Mouse (Mus musculus) myocyte (in vitro differentiated cells): ENCODE measurements at regions not wholly inside any gene's neighbourhood (a gene's known extent, or its start where the extent isn't known, plus 50 kb on each side); places are given as distances from the start of the nearest gene placed in this dataset.

Source experiments
- H3K27me3 ChIP-seq: one replicate; pipeline ENCODE4 v1.6.1; 2011; ENCODE audit not compliant: control insufficient read depth, insufficient read depth, insufficient read length
- H3K36me3 ChIP-seq: one replicate; pipeline ENCODE4 v1.6.1; 2011; ENCODE audit not compliant: control insufficient read depth, insufficient read depth
- H3K4me2 ChIP-seq: one replicate; pipeline ENCODE4 v1.6.1; 2011; ENCODE audit warnings: low read depth, control low read depth
- H3K4me3 ChIP-seq: one replicate; pipeline ENCODE4 v1.5.1; 2011; ENCODE audit warnings: mild to moderate bottlenecking, control low read depth, moderate library complexity
- H3K79me2 ChIP-seq: one replicate; pipeline ENCODE4 v1.6.1; 2011; ENCODE audit not compliant: control insufficient read depth, insufficient read depth
- H3ac ChIP-seq: one replicate; pipeline ENCODE4 v1.6.1; 2011; ENCODE audit not compliant: control insufficient read depth, insufficient read length
- CEBPB ChIP-seq: IDR thresholded peaks from 2 replicates; pipeline ENCODE4 v1.6.1; 2011; ENCODE audit warnings: mild to moderate bottlenecking, moderate library complexity; ENCODE audit not compliant: poor library complexity, insufficient read depth, severe bottlenecking
- E2F4 ChIP-seq: IDR thresholded peaks from one replicate; pipeline ENCODE4 v1.6.1; 2011; ENCODE audit warnings: mild to moderate bottlenecking, control low read depth, moderate library complexity; ENCODE audit not compliant: insufficient read depth
- MAX ChIP-seq: IDR thresholded peaks from one replicate; pipeline ENCODE4 v1.6.1; 2011; ENCODE audit warnings: low read depth, mild to moderate bottlenecking, control low read depth
- MYOD1 ChIP-seq, 3 experiments: IDR thresholded peaks; one replicate each; pipeline ENCODE4 v1.6.1; 2011; ENCODE audit warnings: control low read depth in 2 of 3, low read depth in 2 of 3, mild to moderate bottlenecking in 2 of 3, moderate library complexity in 1 of 3; ENCODE audit not compliant: insufficient read length in 2 of 3, control insufficient read depth in 1 of 3
- MYOG ChIP-seq, 3 experiments: IDR thresholded peaks; one replicate each; pipeline ENCODE4 v1.6.1; 2011; ENCODE audit warnings: control low read depth in 2 of 3, low read depth in 2 of 3, mild to moderate bottlenecking in 2 of 3; ENCODE audit not compliant: insufficient read length in 2 of 3, control insufficient read depth in 1 of 3, insufficient read depth in 1 of 3
- POLR2A ChIP-seq: IDR thresholded peaks from one replicate; pipeline ENCODE4 v1.6.1; 2011; ENCODE audit warnings: low read depth, mild to moderate bottlenecking, control low read depth, moderate library complexity; ENCODE audit not compliant: insufficient read length
- POLR2AphosphoS2 ChIP-seq: IDR thresholded peaks from one replicate; pipeline ENCODE4 v1.6.1; 2011; ENCODE audit warnings: low read depth, control low read depth; ENCODE audit not compliant: insufficient read length
- REST ChIP-seq: IDR thresholded peaks from one replicate; pipeline ENCODE4 v1.6.1; 2011; ENCODE audit warnings: mild to moderate bottlenecking, control low read depth, moderate library complexity; ENCODE audit not compliant: insufficient read depth, insufficient read length
- SRF ChIP-seq: IDR thresholded peaks from one replicate; pipeline ENCODE4 v1.6.1; 2011; ENCODE audit warnings: low read depth; ENCODE audit not compliant: control insufficient read depth, insufficient read length
- TCF12 ChIP-seq: IDR thresholded peaks from one replicate; pipeline ENCODE4 v1.6.1; 2011; ENCODE audit warnings: mild to moderate bottlenecking, control low read depth; ENCODE audit not compliant: poor library complexity, insufficient read depth, severe bottlenecking
- TCF3 ChIP-seq: IDR thresholded peaks from one replicate; pipeline ENCODE4 v1.6.1; 2011; ENCODE audit warnings: low read depth, control low read depth; ENCODE audit not compliant: insufficient read length
- USF1 ChIP-seq: IDR thresholded peaks from one replicate; pipeline ENCODE4 v1.6.1; 2011; ENCODE audit warnings: low read depth, mild to moderate bottlenecking, control low read depth, moderate library complexity

GRCm38 (mm10) chr2:75246082-75246743 is 412.8 kb upstream of the Hnrnpa3 start:
- Histone ChIP-seq H3K4me3 (no peak overlapping the region), H3ac (no peak overlapping the region), H3K27me3 (peaks cover 28% of the 10 kb centered on the region), H3K4me2 (no peak overlapping the region), H3K36me3 (no peaks in the 10 kb centered on the region), H3K79me2 (no peaks in the 10 kb centered on the region)
- no peak for TF ChIP-seq POLR2AphosphoS2
- TF ChIP-seq TCF3, result no peak
- TF ChIP-seq E2F4, result no peak
- TF ChIP-seq CEBPB, result no peak
- TF ChIP-seq REST, result no peak
- no peak for TF ChIP-seq POLR2A
- TF ChIP-seq TCF12, result no peak
- no peak for TF ChIP-seq MYOD1 (IDR thresholded peaks at IDR 0.05; ENCODE audit: control insufficient read depth in 1 of 3, insufficient read length in 2 of 3, low read depth in 2 of 3)
- no peak for TF ChIP-seq SRF
- TF ChIP-seq MYOG (IDR thresholded peaks at IDR 0.05; ENCODE audit: control insufficient read depth in 1 of 3, insufficient read depth in 1 of 3, insufficient read length in 2 of 3, low read depth in 2 of 3), result no peak
- TF ChIP-seq MAX, result no peak
- no peak for TF ChIP-seq USF1

GRCm38 (mm10) chr2:75248251-75248650 is 410.8 kb upstream of the Hnrnpa3 start:
- Histone ChIP-seq H3K27me3 (peaks cover 28% of the 10 kb centered on the region), H3K36me3 (no peaks in the 10 kb centered on the region), H3K4me3 (no peak overlapping the region), H3K4me2 (no peak overlapping the region), H3K79me2 (no peaks in the 10 kb centered on the region), H3ac (no peak overlapping the region)
- TF ChIP-seq USF1, result no peak
- no peak for TF ChIP-seq MYOG (IDR thresholded peaks at IDR 0.05; ENCODE audit: control insufficient read depth in 1 of 3, insufficient read depth in 1 of 3, insufficient read length in 2 of 3, low read depth in 2 of 3)
- TF ChIP-seq POLR2AphosphoS2, result no peak
- no peak for TF ChIP-seq TCF3
- no peak for TF ChIP-seq POLR2A
- TF ChIP-seq TCF12, result no peak
- TF ChIP-seq E2F4, result no peak
- TF ChIP-seq REST, result no peak
- TF ChIP-seq MYOD1 (IDR thresholded peaks at IDR 0.05; ENCODE audit: control insufficient read depth in 1 of 3, insufficient read length in 2 of 3, low read depth in 2 of 3), result no peak
- TF ChIP-seq MAX, result no peak
- no peak for TF ChIP-seq SRF
- TF ChIP-seq CEBPB, result no peak

GRCm38 (mm10) chr2:75250507-75250906 is 408.6 kb upstream of the Hnrnpa3 start:
- no peaks in the 10 kb centered on the region for H3K79me2 ChIP-seq
- no peaks in the 10 kb centered on the region for H3K36me3 ChIP-seq
- H3K4me2 ChIP-seq, result no peak overlapping the region
- H3K4me3 ChIP-seq, result no peak overlapping the region
- H3ac ChIP-seq, result no peak overlapping the region
- peaks cover 19% of the 10 kb centered on the region for H3K27me3 ChIP-seq
- no peak for TF ChIP-seq E2F4
- TF ChIP-seq MYOG (IDR thresholded peaks at IDR 0.05; ENCODE audit: control insufficient read depth in 1 of 3, insufficient read depth in 1 of 3, insufficient read length in 2 of 3, low read depth in 2 of 3), result no peak
- no peak for TF ChIP-seq CEBPB
- no peak for TF ChIP-seq SRF
- no peak for TF ChIP-seq MAX
- no peak for TF ChIP-seq TCF3
- no peak for TF ChIP-seq MYOD1 (IDR thresholded peaks at IDR 0.05; ENCODE audit: control insufficient read depth in 1 of 3, insufficient read length in 2 of 3, low read depth in 2 of 3)
- TF ChIP-seq TCF12, result no peak
- TF ChIP-seq REST, result no peak
- no peak for TF ChIP-seq USF1
- TF ChIP-seq POLR2AphosphoS2, result no peak
- no peak for TF ChIP-seq POLR2A

GRCm38 (mm10) chr2:75252829-75253228 is 406.2 kb upstream of the Hnrnpa3 start:
- no peaks in the 10 kb centered on the region for H3K36me3 ChIP-seq
- TF ChIP-seq USF1, result no peak
- TF ChIP-seq POLR2A, result no peak
- TF ChIP-seq MYOG (IDR thresholded peaks at IDR 0.05; ENCODE audit: control insufficient read depth in 1 of 3, insufficient read depth in 1 of 3, insufficient read length in 2 of 3, low read depth in 2 of 3), result no peak
- no peak for TF ChIP-seq CEBPB
- no peak for TF ChIP-seq MAX
- TF ChIP-seq SRF, result no peak
- TF ChIP-seq TCF3, result no peak
- no peaks in the 10 kb centered on the region for H3K79me2 ChIP-seq
- H3ac ChIP-seq, result no peak overlapping the region
- no peak overlapping the region for H3K4me2 ChIP-seq
- H3K27me3 ChIP-seq, result peaks cover 4% of the 10 kb centered on the region
- no peak overlapping the region for H3K4me3 ChIP-seq
